Mouse (Mus musculus) liver, embryonic 11.5 days (tissue): ENCODE data around the gene BC030499. TPM values are rescaled to one million over a fixed set of nuclear protein-coding genes. Genes with fewer than 3 reads are reported as not detected.

Experiments
- ATAC-seq: fragments of 200-750 bp; cut with Nextera tagmentation; replicated peaks from 2 replicates; pipeline ENCODE4 v1.8.0; 2017; ENCODE audit warnings: moderate number of reproducible peaks, mild to moderate bottlenecking, moderate TSS enrichment, moderate library complexity; ENCODE audit not compliant: low FRiP score
- DNase-seq: peaks from one replicate; pipeline ENCODE4 v3.0.0-alpha.2; 2017; ENCODE audit warnings: low spot score
- H3K27ac ChIP-seq: fragments of 300-500 bp; sonication (generic); 2 replicates; pipeline ENCODE4 v1.5.1; 2014; ENCODE audit warnings: mild to moderate bottlenecking, low read depth, low read length, control low read depth
- H3K27me3 ChIP-seq: fragments of 300-500 bp; sonication (generic); replicated peaks from 2 replicates; pipeline ENCODE4 v1.6.1; 2014; ENCODE audit warnings: low read length, mixed read lengths; ENCODE audit not compliant: control insufficient read depth, insufficient read depth
- H3K36me3 ChIP-seq: fragments of 300-500 bp; sonication (generic); 2 replicates; pipeline ENCODE4 v1.6.1; 2014; ENCODE audit warnings: mild to moderate bottlenecking, low read length, moderate library complexity, mixed read lengths; ENCODE audit not compliant: control insufficient read depth, insufficient read depth
- H3K4me1 ChIP-seq: fragments of 300-500 bp; sonication (generic); replicated peaks from 2 replicates; pipeline ENCODE4 v1.6.1; 2014; ENCODE audit warnings: low read length, mixed read lengths; ENCODE audit not compliant: control insufficient read depth, insufficient read depth
- H3K4me2 ChIP-seq: fragments of 300-500 bp; sonication (generic); 2 replicates; pipeline ENCODE4 v1.6.1; 2014; ENCODE audit warnings: mild to moderate bottlenecking, control low read depth, moderate library complexity
- H3K4me3 ChIP-seq: fragments of 300-500 bp; sonication (generic); 2 replicates; pipeline ENCODE4 v1.5.1; 2014; ENCODE audit warnings: low read depth, low read length, control low read depth
- H3K9ac ChIP-seq: fragments of 300-500 bp; sonication (generic); 2 replicates; pipeline ENCODE4 v1.6.1; 2014; ENCODE audit warnings: low read depth, low read length, control low read depth
- H3K9me3 ChIP-seq: fragments of 300-500 bp; sonication (generic); 2 replicates; pipeline ENCODE4 v1.6.1; 2016; ENCODE audit warnings: low read length, inconsistent platforms, mixed read lengths; ENCODE audit not compliant: control insufficient read depth
- WGBS: fragments of 180-500 bp; shearing (Covaris S2); extraction: QIAGEN DNeasy Blood & Tissue Kit; methylation state at CpG from one replicate; pipeline ENCODE4 v1.1.7; 2014; 5-methylcytosine and 5-hydroxymethylcytosine counted together
- polyA plus RNA-seq: library from polyadenylated mRNA; unstranded; fragments of >200 nt; fragmentation: Nextera tagmentation; extraction: Ambion mirVana; gene quantifications from 2 replicates; pipeline ENCODE4 v1.2.1, GENCODE M21; 2014

Gene BC030499
- polyA plus RNA-seq, 1 experiment from 2014 or later, result 0.36 TPM

GRCm38 (mm10) chr11:78289146-78289763 is 1.4 kb upstream of the BC030499 start:
- no peaks in the 10 kb centered on the region for H3K4me1 ChIP-seq
- no peak overlapping the region for H3K9ac ChIP-seq
- WGBS, result 90% methylated on average over 7 of the region's 7 CpGs
- DNase-seq (no peak), ATAC-seq (no peak)
- H3K4me2 ChIP-seq, result no peak overlapping the region
- H3K9me3 ChIP-seq, result no peaks in the 10 kb centered on the region
- peaks cover 56% of the 10 kb centered on the region for H3K36me3 ChIP-seq
- no peak overlapping the region for H3K27ac ChIP-seq
- no peak overlapping the region for H3K4me3 ChIP-seq
- no peaks in the 10 kb centered on the region for H3K27me3 ChIP-seq

- H3K4me3 ChIP-seq, result no peak overlapping the region
- H3K36me3 ChIP-seq, result peaks cover 20% of the 10 kb centered on the region
- H3K4me1 ChIP-seq, result no peaks in the 10 kb centered on the region
- no peaks in the 10 kb centered on the region for H3K9me3 ChIP-seq
- no peak overlapping the region for H3K4me2 ChIP-seq
- no peak overlapping the region for H3K27ac ChIP-seq
- no peaks in the 10 kb centered on the region for H3K27me3 ChIP-seq
- ATAC-seq (no peak), DNase-seq (no peak)
- no peak overlapping the region for H3K9ac ChIP-seq
- 92% methylated on average over 6 of the region's 6 CpGs for WGBS
These were observed 3.9 kb downstream of the BC030499 start for GRCm38 (mm10) chr11:78294585-78294984.

- 74% methylated on average over 7 of the region's 7 CpGs for WGBS
- ATAC-seq, result peak; percentile 35; the same call in 1 of the 2 replicates
- Histone ChIP-seq H3K27me3 (no peaks in the 10 kb centered on the region), H3K36me3 (peaks cover 16% of the 10 kb centered on the region), H3K4me3 (peak overlapping the region; percentile 84), H3K27ac (no peak overlapping the region), H3K9ac (peak overlapping the region; percentile 84), H3K4me1 (peaks cover 2% of the 10 kb centered on the region; the same call in 1 of the 2 replicates), H3K4me2 (peak overlapping the region; percentile 63), H3K9me3 (no peaks in the 10 kb centered on the region)
- no peak for DNase-seq
These were observed 10.3 kb downstream of the BC030499 start for GRCm38 (mm10) chr11:78300917-78301316.

GRCm38 (mm10) chr11:78301357-78302084 is 10.9 kb downstream of the BC030499 start, which contains the start of gene Spag5:
Gene Spag5 (plus strand): TSS chr11:78301529.
- peak within 1 kb of the TSS; percentile 84 for H3K4me3 ChIP-seq
- no peaks in the 10 kb centered on the region for H3K9me3 ChIP-seq
- peak within 1 kb of the TSS; percentile 79 for H3K27ac ChIP-seq
- peak within 1 kb of the TSS; percentile 84 for H3K9ac ChIP-seq
- WGBS, result under 1% methylated on average over 49 of the region's 49 CpGs
- ATAC-seq (peak; percentile 99), DNase-seq (peak; percentile 89)
- H3K36me3 ChIP-seq, result peaks cover 16% of the 10 kb centered on the region
- H3K27me3 ChIP-seq, result no peaks in the 10 kb centered on the region
- H3K4me1 ChIP-seq, result peaks cover 2% of the 10 kb centered on the region; the same call in 1 of the 2 replicates
- peak within 1 kb of the TSS; percentile 63 for H3K4me2 ChIP-seq

GRCm38 (mm10) chr11:78305272-78305671 is 14.6 kb downstream of the BC030499 start:
- no peak for ATAC-seq
- no peak overlapping the region for H3K9ac ChIP-seq
- no peak overlapping the region for H3K4me2 ChIP-seq
- H3K4me1 ChIP-seq, result peaks cover 2% of the 10 kb centered on the region; the same call in 1 of the 2 replicates
- peaks cover 27% of the 10 kb centered on the region for H3K36me3 ChIP-seq
- H3K4me3 ChIP-seq, result no peak overlapping the region
- H3K27ac ChIP-seq, result no peak overlapping the region
- no peaks in the 10 kb centered on the region for H3K9me3 ChIP-seq
- DNase-seq, result no peak
- no peaks in the 10 kb centered on the region for H3K27me3 ChIP-seq
- WGBS, result 84% methylated on average over 4 of the region's 4 CpGs

GRCm38 (mm10) chr11:78310861-78311511 is 20.3 kb downstream of the BC030499 start:
- Histone ChIP-seq H3K4me3 (no peak overlapping the region), H3K27me3 (no peaks in the 10 kb centered on the region), H3K4me1 (no peaks in the 10 kb centered on the region; the same call in 1 of the 2 replicates), H3K9ac (no peak overlapping the region), H3K27ac (no peak overlapping the region), H3K9me3 (no peaks in the 10 kb centered on the region), H3K36me3 (peaks cover 48% of the 10 kb centered on the region), H3K4me2 (no peak overlapping the region)
- WGBS, result 95% methylated on average over 8 of the region's 8 CpGs
- ATAC-seq, result no peak
- DNase-seq, result no peak

GRCm38 (mm10) chr11:78313662-78314061 is 23.0 kb downstream of the BC030499 start:
- Histone ChIP-seq H3K9me3 (no peaks in the 10 kb centered on the region), H3K4me2 (no peak overlapping the region), H3K36me3 (peaks cover 60% of the 10 kb centered on the region), H3K4me1 (no peaks in the 10 kb centered on the region), H3K9ac (no peak overlapping the region), H3K27ac (no peak overlapping the region), H3K4me3 (no peak overlapping the region), H3K27me3 (no peaks in the 10 kb centered on the region)
- ATAC-seq, result no peak
- DNase-seq, result no peak
- WGBS, result 95% methylated on average over 2 of the region's 2 CpGs

GRCm38 (mm10) chr11:78318411-78318810 is 27.8 kb downstream of the BC030499 start:
- DNase-seq (no peak), ATAC-seq (no peak)
- Histone ChIP-seq H3K36me3 (peaks cover 63% of the 10 kb centered on the region), H3K9ac (no peak overlapping the region), H3K27ac (no peak overlapping the region), H3K27me3 (no peaks in the 10 kb centered on the region), H3K9me3 (no peaks in the 10 kb centered on the region), H3K4me3 (no peak overlapping the region), H3K4me1 (peaks cover 7% of the 10 kb centered on the region), H3K4me2 (no peak overlapping the region)
- 86% methylated on average over 2 of the region's 2 CpGs for WGBS
